Mouse (Mus musculus) heart, postnatal 36 days (tissue): ENCODE measurements at regions not wholly inside any gene's neighbourhood (a gene's known extent, or its start where the extent isn't known, plus 50 kb on each side); places are given as distances from the start of the nearest gene placed in this dataset.

Experiments used
- DNase-seq, 2 experiments: peaks; one replicate each; pipeline ENCODE4 v3.0.0; 2021 to 2022
- intact Hi-C: fragments of 180-260 bp; cut with DNase I; formaldehyde crosslinking; loops from one replicate; pipeline ENCODE4 v1.15.1; 2025

DNA sequence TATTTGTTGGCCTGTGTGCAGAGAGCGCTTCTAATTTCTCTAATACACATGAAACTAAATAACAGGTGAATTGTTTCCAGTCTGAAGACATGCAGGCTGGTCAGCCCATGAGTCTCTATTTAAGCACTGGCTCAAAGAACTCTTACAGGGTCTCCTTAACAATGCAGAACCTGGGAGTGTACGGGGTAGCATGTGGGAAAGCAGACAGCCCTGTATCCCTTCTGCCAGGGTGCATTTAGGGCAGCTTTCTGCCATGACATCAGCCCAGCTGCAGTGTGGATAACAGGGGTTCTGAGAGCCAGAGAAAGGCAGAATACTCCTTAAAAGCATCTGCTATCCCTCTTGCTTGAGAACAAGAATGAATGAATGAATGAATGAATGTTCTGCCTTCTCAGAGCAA is 164.7 kb downstream of the Grb14 start:
- intact Hi-C loops = no loop called here
- no peak for DNase-seq

DNA sequence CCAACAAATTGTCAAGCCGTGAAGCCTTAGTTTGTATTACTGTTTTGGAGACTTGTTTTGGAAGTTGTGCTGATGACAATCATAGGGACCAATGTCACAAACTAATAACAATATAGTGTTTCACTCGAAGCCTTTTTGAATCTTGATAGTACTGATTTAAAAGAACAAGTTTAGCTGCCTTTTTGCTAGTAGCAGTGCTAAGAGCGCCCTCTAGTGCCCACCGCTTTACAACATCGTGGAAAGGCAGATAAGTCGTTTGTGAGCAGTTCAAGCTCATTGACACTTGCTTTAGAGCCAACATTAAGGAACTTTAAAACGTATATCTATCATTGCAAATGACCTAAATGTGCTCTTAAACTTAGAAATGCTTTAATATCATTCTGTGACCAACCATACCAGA is 170.9 kb downstream of the Grb14 start:
- intact Hi-C loops = loop anchor here (2.0 to 5.0 kb wide), 2 partner anchors 1152 to 1341 kb away; no protein-coding TSS in a partner anchor
- DNase-seq = peak; percentile 49 to 71

- DNase-seq = no peak
- intact Hi-C loops = loop anchor here (2.0 to 5.0 kb wide), 2 partner anchors 1151 to 1340 kb away; no protein-coding TSS in a partner anchor
Measured at GRCm38 (mm10) chr2:64852913-64853312, 171.9 kb downstream of the Grb14 start.

- intact Hi-C loops = loop anchor here (5.0 kb wide), 1 partner anchor 1149 kb away; no protein-coding TSS in a partner anchor
- DNase-seq = no peak
Measured at GRCm38 (mm10) chr2:64851096-64851495, 173.7 kb downstream of the Grb14 start.

DNA sequence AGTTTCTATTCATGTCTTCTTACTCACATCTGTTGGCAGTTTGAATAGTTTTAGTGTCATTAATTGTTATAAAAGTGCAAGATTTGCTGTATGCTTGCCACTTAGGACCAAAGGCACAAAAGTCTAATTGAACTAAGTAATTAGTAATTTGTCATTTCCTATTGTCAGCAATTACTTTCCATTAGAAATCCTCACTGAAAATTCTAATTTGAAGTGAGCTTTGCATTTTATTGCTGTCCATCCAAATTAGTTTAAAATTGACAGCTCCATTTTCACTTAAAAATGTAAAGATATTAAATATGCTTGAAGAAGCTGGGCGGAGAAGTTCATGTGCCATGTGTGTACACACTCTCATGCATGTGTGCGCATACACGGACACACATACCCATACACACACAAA is 174.1 kb downstream of the Grb14 start:
- intact Hi-C loops = loop anchor here (5.0 kb wide), 1 partner anchor 1148 kb away; no protein-coding TSS in a partner anchor
- no peak for DNase-seq

GRCm38 (mm10) chr2:64824494-64824893 is 200.3 kb downstream of the Grb14 start:
- no peak for DNase-seq
- intact Hi-C loops = no loop called here

GRCm38 (mm10) chr2:64823905-64824304 is 200.9 kb downstream of the Grb14 start:
- intact Hi-C loops = no loop called here
- no peak for DNase-seq

DNA sequence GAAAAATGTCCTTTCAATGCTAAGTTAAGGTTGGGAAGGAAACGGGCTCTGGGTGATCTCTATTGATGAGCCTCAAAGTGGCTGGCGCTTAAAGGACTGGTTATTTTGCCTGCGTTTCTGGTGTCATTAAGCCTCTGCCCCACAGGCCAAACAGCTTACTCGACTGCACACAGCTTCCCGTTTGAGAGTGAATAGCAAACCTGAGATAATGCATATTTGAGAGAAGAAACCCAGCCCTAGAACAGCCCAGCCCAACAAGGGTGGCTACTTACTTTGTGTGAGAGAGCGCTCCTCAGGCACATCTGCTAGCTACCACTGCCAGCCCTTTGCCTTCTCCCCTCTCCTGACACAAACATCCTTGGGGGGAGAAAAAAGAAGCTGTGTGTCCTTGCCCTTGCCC is 201.7 kb downstream of the Grb14 start:
- intact Hi-C loops = no loop called here
- no peak for DNase-seq

- DNase-seq = no peak
- intact Hi-C loops = no loop called here
Measured at GRCm38 (mm10) chr2:64818159-64818558, 206.6 kb downstream of the Grb14 start.
